Mouse (Mus musculus) left cerebral cortex, adult 2 months (tissue): ENCODE data around the gene Fgfr2. TPM values are rescaled to one million over a fixed set of nuclear protein-coding genes. Genes with fewer than 3 reads are reported as not detected.

Experiments
- DNase-seq, 2 experiments: peaks; one replicate each; pipeline ENCODE4 v3.0.0; 2021 to 2022; ENCODE audit warnings: low spot score in 2 of 2, mixed read lengths in 1 of 2; ENCODE audit errors: extremely low spot score in 1 of 2
- H3K27ac ChIP-seq: fragments of 200-600 bp; 2 replicates; pipeline ENCODE4 v1.8.1; 2022
- H3K4me3 ChIP-seq: fragments of 200-600 bp; 2 replicates; pipeline ENCODE4 v1.8.1; 2022
- CTCF ChIP-seq: fragments of 200-600 bp; IDR thresholded peaks from 2 replicates; pipeline ENCODE4 v1.8.1; 2022; ENCODE audit warnings: antibody characterized with exemption, mild to moderate bottlenecking, moderate library complexity
- intact Hi-C: fragments of 180-260 bp; cut with DNase I; formaldehyde crosslinking; loops from one replicate; pipeline ENCODE4 v1.15.1; 2025
- total RNA-seq, 2 experiments: library from RNA; stranded (reverse); gene quantifications; 2 replicates each; pipeline ENCODE4 v1.2.3; 2021

Gene Fgfr2
- total RNA-seq, 2 experiments from 2014 or later, result 47.3 to 47.4 TPM

DNA sequence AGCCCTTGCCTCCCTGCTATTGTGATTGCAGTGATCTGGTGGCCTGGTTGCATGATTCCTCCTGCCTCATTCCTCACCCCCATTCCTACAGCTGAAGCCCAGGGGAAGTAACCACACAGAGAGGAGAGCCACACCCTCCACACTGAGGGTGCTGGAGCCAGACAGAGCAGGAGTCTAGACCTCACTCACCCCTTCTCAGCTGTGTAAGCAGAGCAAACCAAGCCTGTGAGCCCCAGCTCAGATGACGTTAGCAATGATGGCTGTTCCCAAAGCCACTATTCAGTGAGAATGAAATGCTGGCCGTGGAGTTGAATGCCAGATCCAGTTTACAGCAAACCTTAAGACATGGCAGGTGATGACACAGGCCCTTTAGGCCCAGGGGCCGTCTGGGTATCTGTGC, 645.4 kb downstream of the Fgfr2 start:
- no peak overlapping the region for H3K4me3 ChIP-seq
- DNase-seq, result no peak
- no peak overlapping the region for H3K27ac ChIP-seq
- TF ChIP-seq CTCF, result no peak
- intact Hi-C loops, result no loop called here

DNA sequence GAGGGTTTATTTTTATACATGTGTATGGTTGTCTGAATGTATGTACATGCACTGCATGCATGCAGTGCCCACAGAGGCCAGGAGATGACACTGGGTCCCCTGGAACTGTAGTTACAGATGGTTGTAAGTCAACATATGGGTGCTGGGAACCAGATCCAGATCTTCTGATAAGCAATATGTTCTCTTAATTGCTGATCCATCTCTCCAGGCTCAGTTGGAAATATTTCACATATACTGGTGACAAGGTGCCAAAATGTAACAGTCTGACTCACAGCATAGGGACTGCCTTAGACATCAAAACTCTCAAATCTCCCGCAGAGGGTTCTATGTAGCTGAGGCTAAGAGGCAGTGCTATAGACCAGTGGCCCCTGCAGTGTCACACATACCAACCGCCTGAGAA, 646.7 kb downstream of the Fgfr2 start:
- Histone ChIP-seq H3K4me3 (no peak overlapping the region), H3K27ac (no peak overlapping the region)
- TF ChIP-seq CTCF, result no peak
- no peak for DNase-seq
- intact Hi-C loops, result no loop called here

DNA sequence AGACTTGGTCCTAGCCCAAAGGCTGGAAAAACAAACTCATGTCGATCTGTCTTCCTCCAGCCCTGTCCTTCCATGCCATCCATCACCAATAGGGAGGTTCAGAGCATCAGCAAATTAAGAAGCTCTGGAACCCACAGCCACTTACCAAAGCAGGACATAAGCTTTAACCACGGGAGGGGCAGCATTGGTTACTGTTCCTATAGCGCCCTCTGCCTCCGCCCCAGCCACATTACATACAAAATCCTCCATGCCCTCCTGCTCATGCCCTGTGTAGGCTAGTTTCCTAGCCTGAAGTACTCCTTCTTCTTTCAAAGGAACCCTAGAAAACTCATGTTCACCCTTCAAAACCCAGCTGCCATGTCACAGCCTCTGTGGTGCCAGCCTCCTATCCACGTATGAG, 648.1 kb downstream of the Fgfr2 start:
- peak; percentile 81 for TF ChIP-seq CTCF
- intact Hi-C loops, result loop anchor here (1.0 to 2.0 kb wide), 2 partner anchors 76 to 249 kb away; no protein-coding TSS in a partner anchor
- Histone ChIP-seq H3K27ac (no peak overlapping the region), H3K4me3 (no peak overlapping the region)
- peak; percentile 68 to 78 for DNase-seq

DNA sequence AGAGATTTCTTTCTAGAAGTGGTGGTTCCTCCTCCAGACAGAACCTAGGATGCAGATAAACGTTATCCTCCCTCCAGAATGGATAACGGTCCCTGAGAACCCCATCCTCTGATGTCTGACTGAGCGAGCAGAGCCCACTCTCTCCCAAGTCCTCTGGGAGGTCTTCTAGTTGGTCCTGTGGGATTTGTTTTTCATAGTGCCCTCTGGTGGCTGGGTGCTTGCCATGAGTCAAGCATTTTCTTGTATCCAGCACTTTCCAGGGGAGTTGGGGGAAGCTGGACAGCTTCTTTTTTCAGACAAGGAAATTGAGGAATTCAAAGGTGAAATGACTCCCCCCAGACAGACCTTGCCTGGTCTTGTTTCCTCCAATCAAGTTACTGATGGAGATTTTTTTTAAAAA, 651.8 kb downstream of the Fgfr2 start:
- no peak overlapping the region for H3K4me3 ChIP-seq
- no peak overlapping the region for H3K27ac ChIP-seq
- intact Hi-C loops, result loop anchor here (1.0 to 5.0 kb wide), 2 partner anchors 156 to 224 kb away; no protein-coding TSS in a partner anchor
- DNase-seq, result peak; percentile 46 to 54
- TF ChIP-seq CTCF, result peak; percentile 71

DNA sequence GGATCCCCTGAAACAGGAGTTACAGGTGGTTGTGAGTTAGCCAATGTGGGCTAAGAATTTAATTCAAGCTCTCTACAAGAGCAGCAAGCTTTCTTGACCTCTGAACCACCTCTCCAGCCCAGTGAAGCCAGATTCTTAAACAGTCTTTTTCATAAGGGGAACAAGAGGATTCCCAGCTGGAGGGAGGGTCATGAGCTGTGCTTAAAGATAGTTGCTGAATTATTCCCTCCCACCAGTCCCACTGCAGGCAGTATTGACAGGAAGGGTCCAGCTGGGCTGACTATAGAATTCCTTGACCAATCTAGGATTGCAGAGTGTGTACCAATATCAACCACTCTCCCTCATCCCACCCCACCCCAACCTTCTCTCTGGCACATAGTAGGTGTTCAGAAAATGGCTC, 654.8 kb downstream of the Fgfr2 start:
- no peak for TF ChIP-seq CTCF
- intact Hi-C loops, result no loop called here

DNA sequence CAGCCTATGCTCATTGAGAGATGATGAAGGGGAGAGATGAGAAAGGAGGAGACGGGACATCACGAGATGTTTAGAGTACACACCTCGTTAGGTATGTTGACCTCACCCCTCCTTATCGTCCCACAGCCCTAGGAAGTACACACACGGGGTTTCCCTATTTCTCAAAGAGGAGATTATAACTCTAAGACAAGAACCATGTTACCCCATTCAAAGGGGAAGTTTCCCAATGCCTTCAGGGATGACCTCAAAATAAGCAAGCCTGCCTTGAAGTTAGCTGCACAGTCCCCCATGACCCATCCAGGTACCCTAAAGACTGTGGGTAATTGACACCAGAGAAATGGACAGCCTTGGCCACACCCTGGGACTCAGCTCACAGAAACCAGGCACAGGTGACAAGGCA, 657.3 kb downstream of the Fgfr2 start:
- no peak overlapping the region for H3K27ac ChIP-seq
- intact Hi-C loops, result no loop called here
- H3K4me3 ChIP-seq, result no peak overlapping the region
- DNase-seq, result no peak
- TF ChIP-seq CTCF, result no peak

More for the DNA sequence above, 654.8 kb downstream of the Fgfr2 start:
- no peak for DNase-seq
- H3K27ac ChIP-seq, result no peak overlapping the region
- no peak overlapping the region for H3K4me3 ChIP-seq

DNA sequence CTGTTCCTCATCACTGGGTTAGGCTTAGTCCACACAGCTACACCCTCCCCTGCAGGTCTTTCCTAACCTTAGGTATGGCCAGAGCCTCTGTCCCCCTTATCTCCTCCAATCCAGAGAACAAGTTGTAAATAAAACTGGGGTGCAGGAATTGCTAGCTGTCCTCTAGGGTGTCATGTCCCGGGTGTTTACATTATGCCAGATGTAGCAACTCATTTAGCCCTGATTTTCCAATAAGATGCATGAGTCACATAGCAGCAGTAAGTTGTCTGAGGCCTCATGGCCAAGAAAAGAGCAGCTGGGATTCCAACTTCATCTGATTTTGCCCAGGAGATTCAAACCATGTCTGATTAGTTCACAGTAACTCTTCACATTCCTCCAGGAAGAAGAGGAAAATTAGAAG, 658.3 kb downstream of the Fgfr2 start:
- no peak for DNase-seq
- intact Hi-C loops, result no loop called here
- no peak overlapping the region for H3K4me3 ChIP-seq
- TF ChIP-seq CTCF, result no peak
- no peak overlapping the region for H3K27ac ChIP-seq

DNA sequence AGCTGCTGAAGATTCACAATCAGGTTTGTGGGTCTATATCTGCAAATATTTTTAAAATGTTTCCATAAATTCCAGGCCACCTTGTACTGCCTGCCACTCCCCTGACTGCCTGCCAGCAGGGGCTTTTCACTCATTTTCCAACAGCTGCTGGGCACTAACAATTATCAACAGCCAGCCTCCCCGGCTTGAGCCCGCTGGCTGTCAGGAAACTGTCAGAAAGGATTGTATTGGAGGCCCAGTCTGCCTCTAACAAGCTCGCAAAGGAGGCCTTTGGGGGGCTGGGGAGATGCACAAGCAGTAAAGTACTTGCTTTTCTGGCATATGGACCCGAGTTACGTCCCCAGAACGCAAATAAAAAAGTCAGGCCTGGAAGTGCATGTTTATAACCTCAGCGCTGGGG, 664.7 kb downstream of the Fgfr2 start:
- H3K27ac ChIP-seq, result no peak overlapping the region
- DNase-seq, result no peak
- no peak for TF ChIP-seq CTCF
- no peak overlapping the region for H3K4me3 ChIP-seq
- intact Hi-C loops, result no loop called here

- DNase-seq, result no peak
- Histone ChIP-seq H3K4me3 (no peak overlapping the region), H3K27ac (no peak overlapping the region)
- intact Hi-C loops, result no loop called here
- no peak for TF ChIP-seq CTCF
Observed at GRCm38 (mm10) chr7:132455071-132455720, 668.0 kb downstream of the Fgfr2 start.

GRCm38 (mm10) chr7:132449891-132450735, 673.0 kb downstream of the Fgfr2 start:
- Histone ChIP-seq H3K27ac (no peak overlapping the region), H3K4me3 (no peak overlapping the region)
- intact Hi-C loops, result no loop called here
- TF ChIP-seq CTCF, result no peak
- no peak for DNase-seq

DNA sequence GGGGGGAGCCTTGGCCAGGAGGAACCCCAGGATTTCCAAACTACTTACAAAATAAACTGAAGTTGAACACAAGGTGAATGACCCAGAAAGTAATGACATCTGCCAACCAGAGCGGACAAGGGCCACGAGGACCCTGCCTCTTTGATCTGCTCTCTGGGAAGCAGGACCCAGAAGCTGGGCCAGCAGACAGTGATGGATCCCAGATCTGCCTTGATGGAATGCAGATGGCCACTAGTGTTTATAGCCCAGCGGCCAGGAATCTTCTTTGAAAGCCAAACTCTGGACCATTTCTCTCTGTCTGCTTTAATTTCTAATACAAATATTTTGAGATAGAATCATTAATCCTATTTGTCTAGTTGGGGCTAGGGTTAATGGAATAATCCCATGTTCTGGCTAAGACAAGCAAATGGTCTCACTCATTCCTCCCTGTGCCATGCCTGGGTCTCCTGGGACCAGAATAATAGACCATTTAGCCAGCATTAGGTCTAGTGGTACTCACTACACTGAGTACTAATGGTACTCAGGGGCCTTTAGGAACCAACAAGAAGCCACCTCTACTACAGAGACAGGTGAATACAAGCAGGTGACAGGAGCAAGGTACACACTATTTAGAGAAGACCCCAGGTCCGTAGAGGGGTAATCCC, 674.5 kb downstream of the Fgfr2 start:
- no peak overlapping the region for H3K27ac ChIP-seq
- TF ChIP-seq CTCF, result no peak
- intact Hi-C loops, result no loop called here
- DNase-seq, result no peak
- H3K4me3 ChIP-seq, result no peak overlapping the region

DNA sequence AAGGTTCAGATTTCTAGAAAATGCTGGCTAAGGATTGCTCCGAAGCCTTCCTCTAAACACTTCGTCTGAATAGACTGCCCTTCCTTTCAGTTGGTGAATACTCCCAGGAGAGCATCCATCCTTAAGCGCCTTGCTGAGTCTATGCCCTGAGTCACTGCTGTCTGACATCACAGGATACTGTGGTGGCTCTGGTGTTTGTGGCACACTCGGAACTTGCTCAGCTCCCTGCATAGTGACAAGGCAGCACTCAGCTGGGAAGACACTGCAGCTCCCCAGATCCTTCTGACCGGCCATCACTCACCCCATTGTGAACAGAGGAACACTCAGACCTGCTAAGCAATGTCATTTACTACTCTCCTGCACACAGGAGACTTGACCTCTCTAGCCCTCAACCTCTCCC, 675.6 kb downstream of the Fgfr2 start:
- no peak for DNase-seq
- intact Hi-C loops, result no loop called here
- Histone ChIP-seq H3K27ac (no peak overlapping the region), H3K4me3 (no peak overlapping the region)
- no peak for TF ChIP-seq CTCF
